Mouse (Mus musculus) ES-E14 (cell line): ENCODE measurements around the gene Dzip1l. TPM values are rescaled to one million over a fixed set of nuclear protein-coding genes. Genes with fewer than 3 reads are reported as not detected.

Experiments
- DNase-seq: peaks from one replicate; pipeline ENCODE4 v3.0.0-alpha.2; 2013; ENCODE audit warnings: low read depth, low spot score
- H3K27ac ChIP-seq: 2 replicates; pipeline ENCODE4 v1.5.1; 2012; ENCODE audit warnings: low read depth, mild to moderate bottlenecking, low read length, moderate library complexity, mixed read lengths; ENCODE audit not compliant: poor library complexity, insufficient read depth, severe bottlenecking
- H3K36me3 ChIP-seq: 2 replicates; pipeline ENCODE4 v1.6.1; 2012; ENCODE audit warnings: mild to moderate bottlenecking, low read length, moderate library complexity, mixed read lengths; ENCODE audit not compliant: control insufficient read depth, poor library complexity, insufficient read depth, severe bottlenecking
- H3K4me1 ChIP-seq, 2 experiments: fragments of 150-350 bp in 1 of 2; sonication (generic) in 1 of 2; 2 replicates each; pipeline ENCODE4 v1.6.1; 2012; ENCODE audit warnings: low read length in 2 of 2, mild to moderate bottlenecking in 1 of 2, mixed read lengths in 1 of 2; ENCODE audit not compliant: control insufficient read depth in 2 of 2, insufficient read depth in 2 of 2, poor library complexity in 1 of 2
- H3K4me3 ChIP-seq, 2 experiments: fragments of 150-350 bp in 1 of 2; sonication (generic) in 1 of 2; 2 replicates each; pipeline ENCODE4 v1.5.1; 2012; ENCODE audit warnings: low read length in 2 of 2, low read depth in 1 of 2, mild to moderate bottlenecking in 1 of 2, mixed read lengths in 1 of 2; ENCODE audit not compliant: insufficient read depth in 1 of 2, poor library complexity in 1 of 2, severe bottlenecking in 1 of 2
- H3K9ac ChIP-seq: 2 replicates; pipeline ENCODE4 v1.6.1; 2012; ENCODE audit warnings: low read depth, mild to moderate bottlenecking, low read length, mixed read lengths; ENCODE audit not compliant: poor library complexity, insufficient read depth, severe bottlenecking
- H3K9me3 ChIP-seq: fragments of 150-350 bp; sonication (generic); 2 replicates; pipeline ENCODE4 v1.6.1; 2012; ENCODE audit warnings: low read depth, mild to moderate bottlenecking, low read length; ENCODE audit not compliant: control insufficient read depth, insufficient read depth
- CHD2 ChIP-seq: IDR thresholded peaks from 2 replicates; pipeline ENCODE4 v1.6.1; 2014; ENCODE audit warnings: mild to moderate bottlenecking, low read depth, low read length, inconsistent platforms
- HCFC1 ChIP-seq: IDR thresholded peaks from 2 replicates; pipeline ENCODE4 v1.6.1; 2012; ENCODE audit warnings: low read length, inconsistent platforms, borderline replicate concordance; ENCODE audit not compliant: insufficient read depth
- MAFK ChIP-seq: IDR thresholded peaks from 2 replicates; pipeline ENCODE4 v1.6.1; 2014; ENCODE audit warnings: mild to moderate bottlenecking, low read depth, low read length, inconsistent platforms; ENCODE audit not compliant: insufficient read depth
- ZC3H11A ChIP-seq: IDR thresholded peaks from 2 replicates; pipeline ENCODE4 v1.6.1; 2012; ENCODE audit warnings: low read depth, mild to moderate bottlenecking, inconsistent platforms, low read length, borderline replicate concordance
- ZNF384 ChIP-seq: IDR thresholded peaks from 2 replicates; pipeline ENCODE4 v1.6.1; 2012; ENCODE audit warnings: low read depth, low read length, inconsistent platforms
- in situ Hi-C, 2 experiments: fragments of 600-800 bp; cut with MboI; formaldehyde crosslinking; loops; one replicate each; pipeline ENCODE4 v1.15.1; 2025; ENCODE audit warnings: low sequenced_read_pairs in 2 of 2, inconsistent platforms in 1 of 2; ENCODE audit not compliant: unreplicated experiment in 2 of 2
- total RNA-seq: library from RNA; depleted of rRNA; stranded (reverse); fragments of 300-350 nt; gene quantifications from 2 replicates; pipeline ENCODE4 v1.2.3, GENCODE M21; 2012

Gene Dzip1l
- total RNA-seq, 1 experiment = 17.2 TPM

GRCm38 (mm10) chr9:99703711-99704110, 74.4 kb downstream of the Dzip1l start:
- TF ChIP-seq HCFC1 (no peak), CHD2 (no peak), ZC3H11A (no peak)
- H3K4me3 ChIP-seq = no peak overlapping the region
- no peaks in the 10 kb centered on the region for H3K36me3 ChIP-seq
- no peaks in the 10 kb centered on the region for H3K9me3 ChIP-seq
- no peak overlapping the region for H3K9ac ChIP-seq
- no peak overlapping the region for H3K27ac ChIP-seq
- no peaks in the 10 kb centered on the region for H3K4me1 ChIP-seq
- in situ Hi-C loops = no loop called here
- no peak for DNase-seq

- Histone ChIP-seq H3K4me3 (no peak overlapping the region), H3K9ac (no peak overlapping the region), H3K27ac (no peak overlapping the region), H3K4me1 (no peaks in the 10 kb centered on the region), H3K36me3 (no peaks in the 10 kb centered on the region), H3K9me3 (no peaks in the 10 kb centered on the region)
- no peak for DNase-seq
- in situ Hi-C loops = no loop called here
- TF ChIP-seq HCFC1 = no peak
- TF ChIP-seq ZC3H11A = no peak
- TF ChIP-seq ZNF384 = no peak
- no peak for TF ChIP-seq CHD2
- TF ChIP-seq MAFK = no peak
These were observed 77.0 kb downstream of the Dzip1l start for GRCm38 (mm10) chr9:99706264-99706663.

DNA sequence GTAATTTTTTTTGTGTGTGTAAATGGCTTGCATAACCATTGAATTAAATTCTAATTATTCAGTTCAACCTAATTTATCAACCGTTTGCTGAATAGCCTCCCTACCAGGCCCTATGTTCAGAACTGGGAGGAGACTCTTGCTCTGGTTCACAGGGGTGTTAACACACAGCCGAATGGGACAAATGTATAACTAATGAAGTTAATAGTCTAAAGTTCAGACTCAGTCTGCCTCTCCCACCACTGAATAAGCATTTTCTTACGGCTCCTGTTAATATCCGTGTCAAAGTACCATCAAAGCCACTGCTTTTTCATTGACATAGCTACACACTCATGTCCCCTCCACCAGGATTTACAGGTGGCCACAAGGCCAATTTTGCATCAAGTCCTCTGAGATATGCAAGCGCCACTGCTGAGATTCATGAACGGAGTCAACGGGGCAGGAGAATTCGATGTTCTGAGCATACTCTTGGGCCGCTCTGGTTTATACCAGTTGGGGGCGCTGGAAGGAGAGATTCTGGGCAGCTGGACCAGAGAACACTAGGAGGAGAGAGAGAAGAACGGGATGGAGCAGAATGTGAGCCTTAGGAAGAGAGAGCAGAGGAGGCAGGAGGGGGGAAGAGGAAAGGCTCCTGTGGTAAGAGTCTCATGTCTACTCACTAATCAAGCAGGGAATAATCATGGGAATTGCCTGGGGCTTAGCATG, 78.3 kb downstream of the Dzip1l start:
- in situ Hi-C loops = no loop called here
- Histone ChIP-seq H3K4me3 (no peak overlapping the region), H3K9me3 (no peaks in the 10 kb centered on the region), H3K36me3 (no peaks in the 10 kb centered on the region), H3K4me1 (no peaks in the 10 kb centered on the region), H3K9ac (no peak overlapping the region), H3K27ac (no peak overlapping the region)
- DNase-seq = no peak
- TF ChIP-seq ZC3H11A (no peak), CHD2 (no peak), MAFK (no peak), ZNF384 (no peak), HCFC1 (no peak)

DNA sequence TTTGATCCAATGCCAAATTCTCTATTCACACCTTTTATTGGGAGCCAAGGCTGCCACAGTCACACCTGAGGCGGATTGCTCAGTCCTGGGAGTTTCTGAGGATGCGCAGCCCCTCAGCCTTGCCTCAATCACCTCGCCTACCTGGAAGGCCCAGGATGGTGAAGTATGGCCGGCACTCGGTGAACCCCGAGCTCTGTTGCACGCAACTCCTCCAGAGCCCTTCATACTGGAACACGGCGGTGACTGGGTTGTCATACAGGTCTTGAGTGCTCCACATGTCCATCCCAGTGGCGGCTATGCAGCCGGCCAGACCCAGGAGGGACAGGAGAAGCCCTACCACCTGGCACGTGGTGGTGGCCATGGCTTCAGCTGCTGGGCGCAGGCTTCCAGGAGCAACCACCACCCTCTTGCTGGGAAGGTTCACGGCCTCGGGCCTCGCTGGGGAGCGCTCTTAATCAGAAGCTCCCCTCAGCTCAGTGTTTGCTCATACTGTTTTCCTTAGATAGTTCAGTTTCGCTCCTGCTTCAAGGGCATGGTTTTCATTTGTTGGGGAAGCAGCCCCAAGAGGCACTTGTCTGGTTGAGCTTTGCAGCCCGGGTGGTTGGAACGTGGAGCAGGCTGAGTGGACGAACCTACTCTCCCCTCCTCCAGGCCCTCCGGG, 80.4 kb downstream of the Dzip1l start:
- no peak overlapping the region for H3K9ac ChIP-seq
- in situ Hi-C loops = no loop called here
- H3K9me3 ChIP-seq = no peaks in the 10 kb centered on the region
- no peak overlapping the region for H3K27ac ChIP-seq
- H3K4me3 ChIP-seq = no peak overlapping the region
- no peaks in the 10 kb centered on the region for H3K4me1 ChIP-seq
- no peaks in the 10 kb centered on the region for H3K36me3 ChIP-seq
- no peak for TF ChIP-seq HCFC1
- DNase-seq = no peak

- no peak for DNase-seq
- in situ Hi-C loops = no loop called here
- no peak overlapping the region for H3K4me3 ChIP-seq
- TF ChIP-seq ZNF384 = no peak
- no peak for TF ChIP-seq CHD2
- TF ChIP-seq MAFK = no peak
- no peak for TF ChIP-seq ZC3H11A
- no peak for TF ChIP-seq HCFC1
- H3K36me3 ChIP-seq = no peaks in the 10 kb centered on the region
- H3K9me3 ChIP-seq = no peaks in the 10 kb centered on the region
- no peak overlapping the region for H3K27ac ChIP-seq
- H3K4me1 ChIP-seq = no peaks in the 10 kb centered on the region
- H3K9ac ChIP-seq = no peak overlapping the region
These were observed 81.0 kb downstream of the Dzip1l start for GRCm38 (mm10) chr9:99710297-99710696.
